Mouse (Mus musculus) liver, postnatal 0 days (tissue): ENCODE data around the gene Arnt. TPM values are rescaled to one million over a fixed set of nuclear protein-coding genes. Genes with fewer than 3 reads are reported as not detected.

ENCODE experiments used
- ATAC-seq: fragments of 200-750 bp; cut with Nextera tagmentation; 2 replicates; pipeline ENCODE4 v1.8.0; 2017; ENCODE audit warnings: mild to moderate bottlenecking, moderate library complexity
- DNase-seq: peaks from one replicate; pipeline ENCODE4 v3.0.0-alpha.2; 2016
- H3K27ac ChIP-seq: fragments of 300-500 bp; sonication (generic); 2 replicates; pipeline ENCODE4 v1.5.1; 2014; ENCODE audit warnings: antibody characterized with exemption, moderate library complexity, mild to moderate bottlenecking, low read depth
- H3K27me3 ChIP-seq: fragments of 300-500 bp; sonication (generic); 2 replicates; pipeline ENCODE4 v1.6.1; 2014; ENCODE audit warnings: low read length, control low read depth, mixed read lengths; ENCODE audit not compliant: insufficient read depth
- H3K36me3 ChIP-seq: fragments of 300-500 bp; sonication (generic); replicated peaks from 2 replicates; pipeline ENCODE4 v1.6.1; 2014; ENCODE audit warnings: mild to moderate bottlenecking, control low read depth, low read length, moderate library complexity, mixed read lengths; ENCODE audit not compliant: insufficient read depth
- H3K4me1 ChIP-seq: fragments of 300-500 bp; sonication (generic); 2 replicates; pipeline ENCODE4 v1.6.1; 2014; ENCODE audit warnings: antibody characterized with exemption, mild to moderate bottlenecking, control low read depth; ENCODE audit not compliant: insufficient read depth
- H3K4me2 ChIP-seq: fragments of 300-500 bp; sonication (generic); 2 replicates; pipeline ENCODE4 v1.6.1; 2014; ENCODE audit warnings: low read depth, mild to moderate bottlenecking, low read length, moderate library complexity, mixed read lengths
- H3K4me3 ChIP-seq: fragments of 300-500 bp; sonication (generic); 2 replicates; pipeline ENCODE4 v1.5.1; 2014; ENCODE audit warnings: low read depth, low read length
- H3K9ac ChIP-seq: fragments of 300-500 bp; sonication (generic); replicated peaks from 2 replicates; pipeline ENCODE4 v1.6.1; 2014; ENCODE audit warnings: mild to moderate bottlenecking, moderate library complexity
- H3K9me3 ChIP-seq: fragments of 300-500 bp; sonication (generic); 2 replicates; pipeline ENCODE4 v1.6.1; 2016; ENCODE audit warnings: mild to moderate bottlenecking, control low read depth, low read length, mixed read lengths
- CTCF ChIP-seq: sonication (generic); IDR thresholded peaks from 2 replicates; pipeline ENCODE4 v1.5.1; 2016; ENCODE audit warnings: antibody characterized with exemption, low read depth
- EP300 ChIP-seq: IDR thresholded peaks from 2 replicates; pipeline ENCODE4 v1.6.1; 2016; ENCODE audit warnings: antibody characterized with exemption, low read depth, mild to moderate bottlenecking
- WGBS: fragments of 180-500 bp; shearing (Covaris S2); extraction: QIAGEN DNeasy Blood & Tissue Kit; methylation state at CpG from one replicate; pipeline ENCODE4 v1.1.7; 2014; ENCODE audit not compliant: insufficient replicate concordance; 5-methylcytosine and 5-hydroxymethylcytosine counted together
- polyA plus RNA-seq: library from polyadenylated mRNA; unstranded; fragments of >200 nt; fragmentation: Nextera tagmentation; extraction: Ambion mirVana; gene quantifications from 2 replicates; pipeline ENCODE4 v1.2.1, GENCODE M21; 2015

Arnt gene
- polyA plus RNA-seq, 1 experiment from 2014 or later, result 9.4 TPM

DNA sequence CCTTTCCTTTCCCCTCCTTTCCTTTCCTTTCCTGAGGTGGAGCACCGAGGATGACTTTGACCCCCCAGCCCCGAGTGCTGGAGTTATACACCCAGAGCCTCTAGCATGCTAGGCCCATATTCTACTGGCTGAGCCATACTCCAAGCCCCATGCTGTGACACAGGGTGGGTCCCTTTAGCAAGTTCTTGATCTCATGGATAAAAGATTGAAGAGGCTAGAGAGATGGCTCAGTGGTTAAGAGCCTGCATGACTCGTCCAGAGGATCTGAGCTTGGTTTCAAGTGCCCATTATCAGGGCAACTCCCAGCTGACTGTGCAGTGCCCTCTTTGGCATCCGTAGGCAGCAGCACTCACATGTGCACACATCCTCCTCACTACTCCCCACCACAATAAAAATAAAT lies 11.1 kb downstream of the Arnt start:
- H3K9me3 ChIP-seq, result no peaks in the 10 kb centered on the region
- peaks cover 16% of the 10 kb centered on the region for H3K4me1 ChIP-seq
- DNase-seq (no peak), ATAC-seq (no peak)
- no peak for TF ChIP-seq CTCF
- no peak for TF ChIP-seq EP300
- no peak overlapping the region for H3K4me2 ChIP-seq
- no peaks in the 10 kb centered on the region for H3K27me3 ChIP-seq
- H3K27ac ChIP-seq, result no peak overlapping the region
- peaks cover 12% of the 10 kb centered on the region for H3K36me3 ChIP-seq
- no peak overlapping the region for H3K9ac ChIP-seq
- WGBS, result 64% methylated on average over 4 of the region's 4 CpGs
- H3K4me3 ChIP-seq, result no peak overlapping the region

DNA sequence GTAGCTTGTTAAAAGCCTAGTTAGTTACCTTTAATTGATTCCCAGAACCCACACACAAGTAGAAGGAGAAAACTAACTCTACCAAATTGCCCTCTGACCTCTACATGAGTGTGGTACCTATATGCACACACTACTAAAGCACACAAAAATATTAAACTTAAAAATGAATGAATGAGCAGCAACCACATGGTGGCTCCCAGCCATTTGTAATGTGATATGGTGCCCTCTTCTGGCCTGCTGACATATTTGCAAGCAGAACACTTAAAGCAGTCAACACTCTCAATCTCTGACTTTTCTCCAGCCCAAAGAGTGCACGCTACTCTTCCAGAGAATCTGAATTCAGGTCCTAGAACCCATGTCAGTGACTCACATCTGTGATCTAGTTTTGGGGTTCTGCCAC lies 16.2 kb downstream of the Arnt start:
- WGBS, result 49% methylated on average over 1 of the region's 1 CpGs
- no peak overlapping the region for H3K27ac ChIP-seq
- TF ChIP-seq EP300, result no peak
- TF ChIP-seq CTCF, result peak; percentile 92
- H3K36me3 ChIP-seq, result peaks cover 46% of the 10 kb centered on the region
- no peaks in the 10 kb centered on the region for H3K9me3 ChIP-seq
- DNase-seq (peak; percentile 61), ATAC-seq (peak; percentile 44)
- no peak overlapping the region for H3K4me2 ChIP-seq
- H3K4me1 ChIP-seq, result peaks cover 3% of the 10 kb centered on the region
- H3K4me3 ChIP-seq, result no peak overlapping the region
- H3K27me3 ChIP-seq, result no peaks in the 10 kb centered on the region
- H3K9ac ChIP-seq, result no peak overlapping the region

DNA sequence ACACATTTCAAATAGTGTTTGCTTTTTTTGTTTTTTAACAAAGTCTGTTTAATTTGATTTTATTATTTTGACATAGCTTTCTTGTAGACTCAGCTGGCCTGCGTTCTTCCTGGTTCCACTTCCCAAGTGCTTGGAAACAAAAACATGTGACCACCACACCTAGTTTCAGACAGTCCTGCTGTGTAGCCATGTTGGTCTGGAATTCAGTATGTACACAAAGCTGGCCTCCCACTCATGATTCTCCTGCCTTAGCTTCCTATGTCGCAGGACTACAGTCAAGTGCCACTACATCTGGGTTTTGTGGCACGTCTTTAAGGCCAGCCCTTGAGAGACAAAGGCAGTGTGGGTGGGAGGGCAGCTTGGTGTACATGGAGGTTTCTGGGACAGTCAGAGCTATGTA lies 16.7 kb downstream of the Arnt start:
- ATAC-seq, result no peak
- peaks cover 46% of the 10 kb centered on the region for H3K36me3 ChIP-seq

DNA sequence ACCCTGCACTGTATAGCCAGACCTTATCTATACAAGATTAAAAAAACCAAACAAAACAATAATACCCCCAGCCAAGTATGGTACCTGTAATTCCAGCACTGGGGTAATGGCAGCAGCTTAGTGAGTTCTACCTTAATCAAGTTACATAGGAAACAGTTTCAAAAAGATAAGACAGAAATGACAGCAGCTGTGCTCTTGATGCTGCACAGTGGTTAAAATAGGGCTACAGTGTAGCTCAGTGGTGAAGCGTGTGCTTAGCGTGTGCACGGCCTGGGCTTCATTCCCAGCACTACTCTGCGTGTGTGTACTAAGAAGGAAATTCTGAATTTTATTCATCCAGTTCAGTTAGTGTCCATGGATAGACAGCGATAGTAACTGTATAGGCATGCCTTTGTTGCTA lies 22.2 kb downstream of the Arnt start:
- 85% methylated on average over 5 of the region's 5 CpGs for WGBS
- Histone ChIP-seq H3K9ac (no peak overlapping the region), H3K4me3 (no peak overlapping the region), H3K27me3 (no peaks in the 10 kb centered on the region), H3K4me1 (peaks cover 7% of the 10 kb centered on the region; the same call in 1 of the 2 replicates), H3K4me2 (no peak overlapping the region), H3K9me3 (no peaks in the 10 kb centered on the region), H3K27ac (no peak overlapping the region), H3K36me3 (peaks cover 30% of the 10 kb centered on the region)
- no peak for DNase-seq
- ATAC-seq, result no peak
- TF ChIP-seq EP300, result no peak
- TF ChIP-seq CTCF, result no peak

More for the DNA sequence above, 16.7 kb downstream of the Arnt start:
- TF ChIP-seq EP300 (no peak), CTCF (no peak)
- no peaks in the 10 kb centered on the region for H3K9me3 ChIP-seq
- H3K4me2 ChIP-seq, result no peak overlapping the region
- DNase-seq, result no peak
- no peak overlapping the region for H3K9ac ChIP-seq
- 87% methylated on average over 3 of the region's 3 CpGs for WGBS
- H3K4me3 ChIP-seq, result no peak overlapping the region
- no peaks in the 10 kb centered on the region for H3K4me1 ChIP-seq
- H3K27me3 ChIP-seq, result no peaks in the 10 kb centered on the region
- no peak overlapping the region for H3K27ac ChIP-seq

DNA sequence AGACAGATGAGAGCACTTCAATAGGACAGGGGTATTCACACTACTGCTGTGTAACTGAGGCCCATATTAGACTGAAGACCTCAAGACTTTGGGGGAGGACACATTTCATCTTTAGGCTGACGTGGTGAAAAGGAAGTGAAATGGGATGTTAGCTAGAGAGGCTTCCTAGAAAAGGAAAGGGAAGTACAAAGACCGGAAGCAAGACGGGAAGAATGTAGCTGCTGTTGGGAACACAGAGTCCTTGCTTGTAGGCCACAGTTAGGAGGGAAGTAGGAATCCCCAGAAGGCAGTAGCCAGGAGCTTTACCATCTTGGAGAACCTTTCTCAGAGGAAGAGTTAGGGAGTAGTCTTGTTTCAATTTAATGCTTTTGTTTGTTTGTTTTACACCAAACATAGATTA lies 23.6 kb downstream of the Arnt start:
- peaks cover 30% of the 10 kb centered on the region for H3K36me3 ChIP-seq
- H3K27me3 ChIP-seq, result no peaks in the 10 kb centered on the region
- H3K4me2 ChIP-seq, result no peak overlapping the region
- DNase-seq (no peak), ATAC-seq (peak; percentile 47; the same call in 1 of the 2 replicates)
- H3K4me3 ChIP-seq, result no peak overlapping the region
- H3K9me3 ChIP-seq, result no peaks in the 10 kb centered on the region
- peak overlapping the region; percentile 55 for H3K27ac ChIP-seq
- TF ChIP-seq CTCF (no peak), EP300 (peak; percentile 70)
- 37% methylated on average over 3 of the region's 3 CpGs for WGBS
- peaks cover 7% of the 10 kb centered on the region; the same call in 1 of the 2 replicates for H3K4me1 ChIP-seq
- no peak overlapping the region for H3K9ac ChIP-seq

DNA sequence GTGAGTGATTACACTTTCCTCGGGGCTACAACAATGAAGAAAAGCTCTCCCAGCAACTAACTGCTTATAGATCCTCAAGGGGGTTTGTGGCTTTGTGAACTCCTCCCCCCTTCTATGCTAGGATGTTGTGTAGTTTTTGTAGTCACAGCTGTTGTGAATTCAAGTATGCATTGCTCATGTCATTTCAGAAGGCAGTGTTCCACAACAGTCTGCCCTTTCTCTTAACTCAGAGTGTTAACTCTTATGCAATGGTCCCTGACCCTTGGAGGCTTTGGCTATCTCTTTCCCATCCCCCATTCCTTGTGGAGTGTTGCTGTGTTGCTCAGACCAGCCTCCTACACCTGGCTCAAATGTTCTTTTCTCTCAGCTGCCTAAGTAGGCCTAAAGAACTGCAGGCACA lies 25.2 kb downstream of the Arnt start:
- no peak overlapping the region for H3K27ac ChIP-seq
- no peaks in the 10 kb centered on the region for H3K27me3 ChIP-seq
- TF ChIP-seq EP300, result no peak
- no peak for TF ChIP-seq CTCF
- DNase-seq, result no peak
- no peak overlapping the region for H3K4me2 ChIP-seq
- no peaks in the 10 kb centered on the region for H3K9me3 ChIP-seq
- peaks cover 7% of the 10 kb centered on the region; the same call in 1 of the 2 replicates for H3K4me1 ChIP-seq
- H3K36me3 ChIP-seq, result peaks cover 25% of the 10 kb centered on the region
- 55% methylated on average over 1 of the region's 1 CpGs for WGBS
- no peak overlapping the region for H3K4me3 ChIP-seq
- no peak overlapping the region for H3K9ac ChIP-seq
- ATAC-seq, result peak; percentile 35

DNA sequence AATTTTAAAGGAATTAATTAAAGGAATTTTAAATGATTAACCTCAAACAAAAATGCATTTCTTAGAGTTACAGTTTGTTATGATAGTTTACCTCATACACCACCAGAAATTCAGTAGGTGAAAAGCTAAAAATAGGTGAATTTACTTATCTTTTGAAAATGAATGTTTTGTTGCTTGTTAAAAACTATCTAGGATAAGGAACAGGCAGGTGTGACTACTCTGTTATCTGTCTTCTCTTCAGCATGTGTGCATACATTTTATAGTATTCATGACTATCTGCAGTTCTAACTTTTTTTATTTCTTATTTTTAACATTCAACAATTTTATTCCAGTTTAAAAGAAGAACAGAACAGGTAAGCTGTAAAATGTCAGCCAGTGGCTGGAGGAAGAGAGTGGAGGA lies 29.7 kb downstream of the Arnt start:
- no peak overlapping the region for H3K4me3 ChIP-seq
- no peaks in the 10 kb centered on the region for H3K9me3 ChIP-seq
- H3K4me2 ChIP-seq, result no peak overlapping the region
- H3K36me3 ChIP-seq, result peaks cover 34% of the 10 kb centered on the region
- ATAC-seq, result no peak
- H3K27ac ChIP-seq, result no peak overlapping the region
- no peaks in the 10 kb centered on the region for H3K27me3 ChIP-seq
- DNase-seq, result no peak
- TF ChIP-seq EP300, result no peak
- no peak for TF ChIP-seq CTCF
- H3K9ac ChIP-seq, result no peak overlapping the region
- H3K4me1 ChIP-seq, result no peaks in the 10 kb centered on the region
